Mouse (Mus musculus) limb, embryonic 11.5 days (tissue): ENCODE measurements around the gene Hmgn3. TPM values are rescaled to one million over a fixed set of nuclear protein-coding genes. Genes with fewer than 3 reads are reported as not detected.
A peak's percentile ranks its signal among the peaks of the same experiment; 100 is the strongest.
"Not testable (repeated sequence)": the region's sequence is repeated elsewhere in the genome, so short reads cannot be mapped to it uniquely, and the experiment has no call there.

Experiments used
- ATAC-seq: fragments of 200-750 bp; cut with Nextera tagmentation; 2 replicates; pipeline ENCODE4 v1.8.0; 2017; ENCODE audit warnings: low read depth; ENCODE audit not compliant: insufficient number of reproducible peaks, low FRiP score, low TSS enrichment
- DNase-seq: peaks from one replicate; pipeline ENCODE4 v3.0.0-alpha.2; 2015; ENCODE audit warnings: low spot score
- H3K27ac ChIP-seq: fragments of 300-500 bp; sonication (generic); replicated peaks from 2 replicates; pipeline ENCODE4 v1.5.1; 2014; ENCODE audit warnings: low read depth, mild to moderate bottlenecking, low read length
- H3K27me3 ChIP-seq: fragments of 300-500 bp; sonication (generic); 2 replicates; pipeline ENCODE4 v1.6.1; 2014; ENCODE audit warnings: mild to moderate bottlenecking, low read length, mixed read lengths; ENCODE audit not compliant: control insufficient read depth, insufficient read depth
- H3K36me3 ChIP-seq: fragments of 300-500 bp; sonication (generic); 2 replicates; pipeline ENCODE4 v1.6.1; 2014; ENCODE audit warnings: mild to moderate bottlenecking, low read length, moderate library complexity, mixed read lengths; ENCODE audit not compliant: control insufficient read depth, insufficient read depth
- H3K4me1 ChIP-seq: fragments of 300-500 bp; sonication (generic); 2 replicates; pipeline ENCODE4 v1.6.1; 2014; ENCODE audit warnings: low read length, mixed read lengths; ENCODE audit not compliant: control insufficient read depth, insufficient read depth
- H3K4me2 ChIP-seq: fragments of 300-500 bp; sonication (generic); 2 replicates; pipeline ENCODE4 v1.6.1; 2014; ENCODE audit warnings: low read depth, mild to moderate bottlenecking, moderate library complexity; ENCODE audit not compliant: severe bottlenecking
- H3K4me3 ChIP-seq: fragments of 300-500 bp; sonication (generic); 2 replicates; pipeline ENCODE4 v1.5.1; 2014; ENCODE audit warnings: low read depth, low read length
- H3K9ac ChIP-seq: fragments of 300-500 bp; sonication (generic); 2 replicates; pipeline ENCODE4 v1.6.1; 2014; ENCODE audit warnings: mild to moderate bottlenecking, low read length
- H3K9me3 ChIP-seq: fragments of 300-500 bp; sonication (generic); 2 replicates; pipeline ENCODE4 v1.6.1; 2016; ENCODE audit warnings: low read length; ENCODE audit not compliant: control insufficient read depth
- WGBS: fragments of 180-500 bp; shearing (Covaris S2); extraction: QIAGEN DNeasy Blood & Tissue Kit; methylation state at CpG from one replicate; pipeline ENCODE4 v1.1.7; 2014; 5-methylcytosine and 5-hydroxymethylcytosine counted together
- polyA plus RNA-seq: library from polyadenylated mRNA; unstranded; fragments of >200 nt; fragmentation: Nextera tagmentation; extraction: Ambion mirVana; gene quantifications from 2 replicates; pipeline ENCODE4 v1.2.1, GENCODE M21; 2014

The Hmgn3 gene
- polyA plus RNA-seq: 155 and 157 TPM in 2 replicates

- 10% methylated on average over 28 of the region's 28 CpGs for WGBS
- no peaks in the 10 kb centered on the region for H3K9me3 ChIP-seq
- no peaks in the 10 kb centered on the region for H3K4me1 ChIP-seq
- DNase-seq (peak; percentile 94), ATAC-seq (peak; percentile 97)
- peak within 1 kb of the TSS; percentile 54 for H3K9ac ChIP-seq
- no peaks in the 10 kb centered on the region for H3K27me3 ChIP-seq
- no peaks in the 10 kb centered on the region for H3K36me3 ChIP-seq
- H3K27ac ChIP-seq: peak within 1 kb of the TSS; percentile 23; the same call in 1 of the 2 replicates
- peak within 1 kb of the TSS; percentile 87 for H3K4me2 ChIP-seq
- H3K4me3 ChIP-seq: peak within 1 kb of the TSS; percentile 40
These were observed at the start of gene Hmgn3 for GRCm38 (mm10) chr9:83146446-83147188. Hmgn3 (minus strand) TSS chr9:83146685.

GRCm38 (mm10) chr9:83195765-83196164, 49.3 kb upstream of the Hmgn3 start:
- H3K9me3 ChIP-seq: no peaks in the 10 kb centered on the region
- H3K36me3 ChIP-seq: no peaks in the 10 kb centered on the region; the same call in 1 of the 2 replicates
- peaks cover 3% of the 10 kb centered on the region; the same call in 1 of the 2 replicates for H3K4me1 ChIP-seq
- 80% methylated on average over 10 of the region's 10 CpGs for WGBS
- ATAC-seq (no peak), DNase-seq (no peak)
- H3K27ac ChIP-seq: no peak overlapping the region
- H3K27me3 ChIP-seq: no peaks in the 10 kb centered on the region
- no peak overlapping the region for H3K4me2 ChIP-seq
- H3K9ac ChIP-seq: no peak overlapping the region
- H3K4me3 ChIP-seq: no peak overlapping the region

GRCm38 (mm10) chr9:83195007-83195406, 48.5 kb upstream of the Hmgn3 start:
- H3K27ac ChIP-seq: no peak overlapping the region

GRCm38 (mm10) chr9:83187752-83188151, 41.3 kb upstream of the Hmgn3 start:
- H3K4me2 ChIP-seq: no peak overlapping the region

More at GRCm38 (mm10) chr9:83195007-83195406, 48.5 kb upstream of the Hmgn3 start:
- ATAC-seq (0 out of 2 replicates have a peak, but pooled peaks have one; percentile 21), DNase-seq (peak; percentile 30)
- H3K4me1 ChIP-seq: peaks cover 3% of the 10 kb centered on the region; the same call in 1 of the 2 replicates
- no peaks in the 10 kb centered on the region; the same call in 1 of the 2 replicates for H3K36me3 ChIP-seq
- WGBS: 34% methylated on average over 6 of the region's 6 CpGs
- no peak overlapping the region for H3K9ac ChIP-seq
- H3K4me3 ChIP-seq: no peak overlapping the region
- H3K27me3 ChIP-seq: no peaks in the 10 kb centered on the region
- no peak overlapping the region for H3K4me2 ChIP-seq
- no peaks in the 10 kb centered on the region for H3K9me3 ChIP-seq

GRCm38 (mm10) chr9:83145591-83146445, 667 bp downstream of the Hmgn3 start:
- H3K4me1 ChIP-seq: no peaks in the 10 kb centered on the region
- H3K9me3 ChIP-seq: no peaks in the 10 kb centered on the region
- 4% methylated on average over 53 of the region's 53 CpGs for WGBS
- peak overlapping the region; percentile 54 for H3K9ac ChIP-seq
- ATAC-seq (peak; percentile 72), DNase-seq (peak; percentile 73)
- H3K36me3 ChIP-seq: no peaks in the 10 kb centered on the region
- no peaks in the 10 kb centered on the region for H3K27me3 ChIP-seq
- H3K4me3 ChIP-seq: peak overlapping the region; percentile 40
- peak overlapping the region; percentile 87 for H3K4me2 ChIP-seq
- peak overlapping the region; percentile 23; the same call in 1 of the 2 replicates for H3K27ac ChIP-seq

More at GRCm38 (mm10) chr9:83187752-83188151, 41.3 kb upstream of the Hmgn3 start:
- no peaks in the 10 kb centered on the region for H3K9me3 ChIP-seq
- H3K4me1 ChIP-seq: no peaks in the 10 kb centered on the region
- H3K27me3 ChIP-seq: no peaks in the 10 kb centered on the region
- H3K36me3 ChIP-seq: no peaks in the 10 kb centered on the region
- ATAC-seq: no peak
- no peak for DNase-seq
- H3K4me3 ChIP-seq: no peak overlapping the region
- no peak overlapping the region for H3K9ac ChIP-seq
- H3K27ac ChIP-seq: no peak overlapping the region
- 55% methylated on average over 2 of the region's 2 CpGs for WGBS

GRCm38 (mm10) chr9:83129831-83130230, 16.7 kb downstream of the Hmgn3 start:
- H3K36me3 ChIP-seq: no peaks in the 10 kb centered on the region
- H3K9ac ChIP-seq: no peak overlapping the region
- 93% methylated on average over 4 of the region's 4 CpGs for WGBS
- no peak for ATAC-seq
- H3K4me1 ChIP-seq: 0 out of 2 replicates have a peak, but pooled peaks cover 4% of the 10 kb centered on the region
- H3K4me3 ChIP-seq: no peak overlapping the region
- no peak overlapping the region for H3K4me2 ChIP-seq
- H3K27ac ChIP-seq: no peak overlapping the region
- DNase-seq: no peak
- no peaks in the 10 kb centered on the region for H3K27me3 ChIP-seq
- no peaks in the 10 kb centered on the region for H3K9me3 ChIP-seq

- H3K4me3 ChIP-seq: no peak overlapping the region
- no peak overlapping the region for H3K9ac ChIP-seq
- 64% methylated on average over 7 of the region's 7 CpGs for WGBS
- no peak overlapping the region for H3K27ac ChIP-seq
- no peaks in the 10 kb centered on the region for H3K9me3 ChIP-seq
- no peaks in the 10 kb centered on the region for H3K27me3 ChIP-seq
- no peaks in the 10 kb centered on the region for H3K36me3 ChIP-seq
- DNase-seq (no peak), ATAC-seq (no peak)
- 0 out of 2 replicates have a peak, but pooled peaks cover 4% of the 10 kb centered on the region for H3K4me1 ChIP-seq
- H3K4me2 ChIP-seq: no peak overlapping the region
These were observed 18.6 kb downstream of the Hmgn3 start for GRCm38 (mm10) chr9:83127840-83128239.

- not testable (repeated sequence) for H3K4me1 ChIP-seq, H3K9me3 ChIP-seq, H3K27ac ChIP-seq, H3K4me3 ChIP-seq, H3K36me3 ChIP-seq, DNase-seq, H3K4me2 ChIP-seq, ATAC-seq, H3K9ac ChIP-seq, H3K27me3 ChIP-seq
- WGBS: 87% methylated on average over 6 of the region's 6 CpGs
These were observed 20.0 kb downstream of the Hmgn3 start for GRCm38 (mm10) chr9:83126482-83126881.
